Mouse (Mus musculus): ENCODE results near the gene 2310022A10Rik. TPM values are rescaled to one million over a fixed set of nuclear protein-coding genes. Genes with fewer than 3 reads are reported as not detected.
A peak's percentile ranks its signal among the peaks of the same experiment; 100 is the strongest.

Gene 2310022A10Rik
- polyA plus RNA-seq, 1 experiment from 2014 or later, result 35.1 TPM

DNA sequence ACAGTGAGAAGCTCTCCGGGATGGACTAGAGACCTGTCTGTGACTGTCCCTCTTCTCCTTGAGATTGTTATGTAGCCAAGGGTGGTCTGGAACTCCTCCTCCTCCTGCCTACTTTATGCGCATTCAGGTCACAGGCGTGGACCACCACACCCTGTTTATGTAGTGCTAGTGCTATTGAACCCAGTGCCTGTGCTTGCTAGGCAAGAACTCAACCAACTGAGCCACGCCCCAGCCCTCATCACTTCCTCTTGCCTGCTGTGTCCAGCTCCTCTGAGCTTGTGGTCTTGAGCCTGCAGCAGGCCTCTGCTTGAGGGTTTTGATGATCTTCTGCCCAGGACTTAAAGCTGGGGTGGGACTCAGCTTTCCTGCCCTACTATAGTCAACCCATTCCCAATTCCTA is 19.1 kb downstream of the 2310022A10Rik start:
- Histone ChIP-seq H3K9ac (ENCODE audit: low read depth, low read length) (no peak overlapping the region), H3K27me3 (replicated peaks; ENCODE audit: control insufficient read depth, insufficient read depth, low read length) (no peaks in the 10 kb centered on the region), H3K4me3 (ENCODE audit: low read depth, low read length) (no peak overlapping the region), H3K36me3 (ENCODE audit: control insufficient read depth, insufficient read depth, low read length) (peaks cover 46% of the 10 kb centered on the region), H3K4me2 (no peak overlapping the region), H3K27ac (ENCODE audit: low read depth, low read length) (no peak overlapping the region), H3K9me3 (ENCODE audit: control insufficient read depth, low read length) (no peaks in the 10 kb centered on the region), H3K4me1 (replicated peaks; ENCODE audit: control insufficient read depth, insufficient read depth, low read length) (no peaks in the 10 kb centered on the region)
- DNase-seq (ENCODE audit: low spot score) (no peak), ATAC-seq (replicated peaks; ENCODE audit: low FRiP score) (no peak)
- 88% methylated on average over 4 of the region's 4 CpGs for WGBS

DNA sequence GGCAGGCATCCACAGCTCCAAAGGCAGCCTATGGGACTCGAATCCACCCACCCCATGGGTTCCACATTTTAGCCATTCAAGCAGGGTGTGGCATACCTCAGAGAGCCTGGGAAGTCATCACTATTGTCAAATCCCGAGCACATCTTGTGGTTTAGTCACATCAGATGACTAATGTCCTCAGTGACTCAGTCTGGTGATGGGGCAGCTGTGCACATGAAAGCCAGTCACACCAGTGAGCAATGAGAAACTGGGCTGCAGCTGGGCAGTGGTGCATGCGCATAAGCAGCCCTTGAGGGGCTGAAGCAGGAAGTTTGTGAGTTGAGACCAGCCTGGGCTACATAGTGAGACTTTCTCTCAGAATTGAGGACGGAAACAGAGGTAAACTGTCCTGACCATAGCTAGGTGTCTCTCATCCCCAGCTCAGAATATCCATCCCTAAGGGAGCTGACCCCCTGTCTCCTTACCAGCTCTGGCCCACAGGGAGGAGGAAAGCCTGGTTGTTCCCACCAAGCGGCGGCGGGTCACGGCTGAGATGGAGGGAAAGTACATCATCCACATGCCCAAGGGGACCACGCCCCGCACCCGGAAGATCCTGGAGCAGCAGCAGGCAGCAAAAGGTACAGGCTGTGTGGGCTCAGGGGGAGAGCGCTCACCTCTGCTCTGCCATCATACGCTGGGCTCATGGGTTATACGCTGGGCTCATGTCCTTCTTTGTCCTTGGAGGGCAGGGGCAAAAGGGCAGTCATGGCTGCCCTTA is 21.3 kb downstream of the 2310022A10Rik start:
- DNase-seq (ENCODE audit: low spot score), result no peak

DNA sequence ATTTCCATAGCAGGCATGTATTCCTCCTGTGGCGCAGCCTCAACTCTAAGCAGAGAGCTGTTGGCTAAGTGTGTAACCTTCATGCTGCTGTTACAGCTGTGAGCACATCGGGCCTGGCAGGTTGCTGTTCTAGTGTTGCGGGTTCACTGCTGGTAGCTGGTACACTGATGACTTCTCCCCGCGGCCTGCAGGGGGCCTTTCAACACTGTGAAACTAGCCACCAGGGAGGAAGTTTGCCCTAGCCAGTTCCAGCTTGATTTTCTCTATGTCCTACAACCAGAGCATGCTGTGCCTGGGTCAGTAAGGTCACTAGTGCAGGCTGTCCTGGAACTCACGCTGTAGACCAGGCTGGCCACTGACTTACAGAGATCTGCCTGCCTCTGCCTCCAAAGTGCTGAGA is 23.9 kb downstream of the 2310022A10Rik start:
- H3K36me3 ChIP-seq (ENCODE audit: control insufficient read depth, insufficient read depth, low read length), result peaks cover 41% of the 10 kb centered on the region
- 65% methylated on average over 6 of the region's 6 CpGs for WGBS
- ATAC-seq (replicated peaks; ENCODE audit: low FRiP score), result peak; percentile 33; the same call in 1 of the 2 replicates

More for the DNA sequence above, 21.3 kb downstream of the 2310022A10Rik start:
- no peak for ATAC-seq (replicated peaks; ENCODE audit: low FRiP score)
- Histone ChIP-seq H3K4me2 (no peak overlapping the region), H3K9me3 (ENCODE audit: control insufficient read depth, low read length) (no peaks in the 10 kb centered on the region), H3K27me3 (replicated peaks; ENCODE audit: control insufficient read depth, insufficient read depth, low read length) (no peaks in the 10 kb centered on the region), H3K9ac (ENCODE audit: low read depth, low read length) (no peak overlapping the region), H3K36me3 (ENCODE audit: control insufficient read depth, insufficient read depth, low read length) (peaks cover 41% of the 10 kb centered on the region), H3K4me3 (ENCODE audit: low read depth, low read length) (no peak overlapping the region), H3K27ac (ENCODE audit: low read depth, low read length) (no peak overlapping the region), H3K4me1 (replicated peaks; ENCODE audit: control insufficient read depth, insufficient read depth, low read length) (no peaks in the 10 kb centered on the region)
- 91% methylated on average over 14 of the region's 14 CpGs for whole genome bisulfite sequencing

DNA sequence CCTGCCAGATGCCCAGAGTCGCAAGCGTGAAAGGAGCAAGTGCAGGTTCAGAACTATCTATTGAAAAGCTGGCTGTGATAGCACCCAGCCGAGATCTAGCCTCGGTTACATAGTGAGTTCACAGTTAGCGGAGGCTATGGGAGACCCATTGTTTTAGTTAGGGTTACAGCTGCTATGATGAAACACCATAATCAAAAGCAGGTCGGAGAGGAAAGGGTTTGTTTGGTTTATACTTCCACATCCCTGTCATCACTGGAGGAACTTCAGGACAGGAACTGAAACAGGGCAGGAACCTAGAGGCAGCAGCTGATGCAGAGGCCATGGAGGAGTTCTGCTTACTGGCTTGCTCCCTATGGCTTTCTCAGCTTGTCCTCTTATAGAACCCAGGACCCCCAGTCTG is 24.6 kb downstream of the 2310022A10Rik start:
- H3K9me3 ChIP-seq (ENCODE audit: control insufficient read depth, low read length), result no peaks in the 10 kb centered on the region
- H3K9ac ChIP-seq (ENCODE audit: low read depth, low read length), result no peak overlapping the region
- H3K27me3 ChIP-seq (replicated peaks; ENCODE audit: control insufficient read depth, insufficient read depth, low read length), result no peaks in the 10 kb centered on the region
- DNase-seq (ENCODE audit: low spot score), result no peak
- H3K4me2 ChIP-seq, result no peak overlapping the region
- no peak for ATAC-seq (replicated peaks; ENCODE audit: low FRiP score)
- H3K4me3 ChIP-seq (ENCODE audit: low read depth, low read length), result no peak overlapping the region
- 91% methylated on average over 6 of the region's 6 CpGs for WGBS
- peaks cover 35% of the 10 kb centered on the region for H3K36me3 ChIP-seq (ENCODE audit: control insufficient read depth, insufficient read depth, low read length)
- no peaks in the 10 kb centered on the region for H3K4me1 ChIP-seq (replicated peaks; ENCODE audit: control insufficient read depth, insufficient read depth, low read length)
- no peak overlapping the region for H3K27ac ChIP-seq (ENCODE audit: low read depth, low read length)

More for the DNA sequence above, 23.9 kb downstream of the 2310022A10Rik start:
- no peak overlapping the region for H3K9ac ChIP-seq (ENCODE audit: low read depth, low read length)
- H3K4me2 ChIP-seq, result no peak overlapping the region
- no peak for DNase-seq (ENCODE audit: low spot score)
- no peaks in the 10 kb centered on the region for H3K4me1 ChIP-seq (replicated peaks; ENCODE audit: control insufficient read depth, insufficient read depth, low read length)
- no peaks in the 10 kb centered on the region for H3K9me3 ChIP-seq (ENCODE audit: control insufficient read depth, low read length)
- no peaks in the 10 kb centered on the region for H3K27me3 ChIP-seq (replicated peaks; ENCODE audit: control insufficient read depth, insufficient read depth, low read length)
- H3K27ac ChIP-seq (ENCODE audit: low read depth, low read length), result no peak overlapping the region
- H3K4me3 ChIP-seq (ENCODE audit: low read depth, low read length), result no peak overlapping the region

DNA sequence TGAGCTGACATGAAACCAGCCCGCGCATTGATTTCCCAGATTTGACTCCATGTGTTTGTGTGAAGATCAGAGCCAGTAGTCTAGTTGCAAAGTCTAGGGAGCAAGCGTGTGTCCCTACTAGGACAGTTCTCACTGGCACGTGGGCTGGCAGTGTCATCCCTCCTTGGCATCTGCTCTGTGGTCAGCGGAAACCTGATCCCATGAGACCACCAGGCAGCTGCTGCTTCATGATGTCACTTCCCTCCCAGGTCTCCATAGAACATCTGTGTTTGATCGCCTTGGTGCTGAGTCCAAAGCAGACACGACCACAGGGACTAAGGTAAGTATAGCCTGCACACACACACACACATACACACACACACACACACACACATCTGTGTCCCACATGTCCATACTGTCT is 25.4 kb downstream of the 2310022A10Rik start:
- H3K4me2 ChIP-seq, result no peak overlapping the region
- no peak overlapping the region for H3K9ac ChIP-seq (ENCODE audit: low read depth, low read length)
- H3K4me1 ChIP-seq (replicated peaks; ENCODE audit: control insufficient read depth, insufficient read depth, low read length), result no peaks in the 10 kb centered on the region
- no peak overlapping the region for H3K27ac ChIP-seq (ENCODE audit: low read depth, low read length)
- no peak for ATAC-seq (replicated peaks; ENCODE audit: low FRiP score)
- no peaks in the 10 kb centered on the region for H3K27me3 ChIP-seq (replicated peaks; ENCODE audit: control insufficient read depth, insufficient read depth, low read length)
- peaks cover 35% of the 10 kb centered on the region for H3K36me3 ChIP-seq (ENCODE audit: control insufficient read depth, insufficient read depth, low read length)
- no peak overlapping the region for H3K4me3 ChIP-seq (ENCODE audit: low read depth, low read length)
- H3K9me3 ChIP-seq (ENCODE audit: control insufficient read depth, low read length), result no peaks in the 10 kb centered on the region
- WGBS, result 91% methylated on average over 7 of the region's 7 CpGs
- DNase-seq (ENCODE audit: low spot score), result no peak

DNA sequence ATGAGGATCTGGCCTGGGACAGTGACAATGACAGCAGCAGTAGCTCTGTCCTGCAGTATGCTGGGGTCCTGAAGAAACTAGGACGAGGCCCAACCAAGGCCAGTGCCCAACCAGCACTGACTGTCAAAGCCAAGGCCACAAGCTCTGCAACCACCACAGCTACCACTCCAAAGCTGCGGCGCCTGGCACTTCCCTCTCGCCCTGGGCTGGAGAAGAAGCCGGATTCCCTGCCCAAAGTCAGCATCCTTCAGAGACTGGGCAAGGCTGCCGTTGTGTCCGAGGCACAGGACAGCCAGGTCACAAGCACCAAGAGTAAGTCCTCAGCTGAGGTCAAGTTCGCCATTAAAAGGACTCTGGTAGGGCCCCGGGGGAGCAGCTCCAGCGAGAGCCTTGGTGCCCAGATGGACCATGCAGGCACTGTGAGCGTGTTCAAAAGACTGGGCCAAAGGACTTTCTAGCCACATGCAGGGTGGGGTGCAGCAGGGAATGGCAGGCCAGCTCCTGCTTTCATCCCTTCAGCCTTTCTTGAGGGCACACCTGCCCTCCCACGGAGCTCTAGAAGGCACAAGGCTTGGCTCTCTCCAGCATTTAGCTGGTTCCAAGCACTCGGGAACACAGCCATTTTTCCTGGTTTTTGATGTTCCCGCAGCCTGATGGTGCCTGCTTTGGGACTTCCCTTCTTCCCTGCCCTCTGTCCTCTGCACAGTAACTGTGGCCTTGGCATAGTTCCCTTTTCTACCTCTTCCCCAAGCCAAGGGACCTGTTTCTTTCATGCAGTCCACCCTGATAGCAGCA is 27.5 kb downstream of the 2310022A10Rik start:
- DNase-seq (ENCODE audit: low spot score), result no peak

DNA sequence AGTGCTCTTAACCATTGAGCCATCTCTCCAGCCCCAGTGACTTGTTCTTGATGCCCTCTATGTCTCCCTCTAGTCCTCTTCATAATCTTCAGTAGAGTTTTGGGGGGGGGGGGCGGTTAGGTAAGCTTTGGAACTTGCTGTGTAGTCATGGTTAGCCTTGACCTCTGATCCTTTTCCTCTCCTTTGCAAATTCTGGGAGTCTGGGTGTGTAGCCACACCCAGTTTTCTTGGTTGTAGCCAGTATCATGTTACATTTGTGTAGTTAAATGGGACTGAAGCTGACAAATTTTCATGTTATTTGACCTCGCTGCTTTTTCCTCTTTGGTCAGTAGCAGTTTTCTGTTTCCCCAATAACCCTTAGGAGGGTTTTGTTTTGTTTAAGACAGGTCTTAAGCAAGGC is 33.8 kb downstream of the 2310022A10Rik start:
- no peak overlapping the region for H3K4me3 ChIP-seq (ENCODE audit: low read depth, low read length)
- WGBS, result 75% methylated on average over 2 of the region's 2 CpGs

More for the DNA sequence above, 27.5 kb downstream of the 2310022A10Rik start:
- no peak for ATAC-seq (replicated peaks; ENCODE audit: low FRiP score)
- H3K27ac ChIP-seq (ENCODE audit: low read depth, low read length), result no peak overlapping the region
- no peaks in the 10 kb centered on the region for H3K27me3 ChIP-seq (replicated peaks; ENCODE audit: control insufficient read depth, insufficient read depth, low read length)
- peaks cover 26% of the 10 kb centered on the region for H3K36me3 ChIP-seq (ENCODE audit: control insufficient read depth, insufficient read depth, low read length)
- no peak overlapping the region for H3K4me2 ChIP-seq
- no peak overlapping the region for H3K4me3 ChIP-seq (ENCODE audit: low read depth, low read length)
- H3K9me3 ChIP-seq (ENCODE audit: control insufficient read depth, low read length), result no peaks in the 10 kb centered on the region
- no peaks in the 10 kb centered on the region for H3K4me1 ChIP-seq (replicated peaks; ENCODE audit: control insufficient read depth, insufficient read depth, low read length)
- no peak overlapping the region for H3K9ac ChIP-seq (ENCODE audit: low read depth, low read length)
- 87% methylated on average over 14 of the region's 14 CpGs for WGBS

DNA sequence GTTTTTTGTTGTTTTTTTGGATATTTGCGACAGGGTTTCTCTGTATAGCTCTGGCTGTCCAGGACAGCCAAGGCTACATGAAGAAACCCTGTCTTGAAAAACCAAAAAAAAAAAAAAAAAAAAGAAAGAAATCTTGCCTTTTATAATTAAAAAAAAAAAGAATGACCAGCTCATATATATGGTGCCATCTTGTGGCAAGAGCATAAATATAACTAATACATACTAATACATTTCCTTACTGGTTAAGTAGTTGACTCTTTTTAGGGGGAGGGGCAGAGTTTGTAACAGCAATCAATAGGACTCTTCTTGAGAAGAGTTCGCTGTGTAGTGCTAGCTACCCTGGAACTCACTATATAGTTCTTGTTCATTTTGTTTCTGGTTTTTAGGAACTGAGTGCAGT is 34.7 kb downstream of the 2310022A10Rik start:
- H3K27me3 ChIP-seq (replicated peaks; ENCODE audit: control insufficient read depth, insufficient read depth, low read length), result no peaks in the 10 kb centered on the region
- H3K4me2 ChIP-seq, result no peak overlapping the region
- H3K9me3 ChIP-seq (ENCODE audit: control insufficient read depth, low read length), result no peaks in the 10 kb centered on the region
- no peak overlapping the region for H3K27ac ChIP-seq (ENCODE audit: low read depth, low read length)
- no peak for DNase-seq (ENCODE audit: low spot score)
- H3K9ac ChIP-seq (ENCODE audit: low read depth, low read length), result no peak overlapping the region
- no peaks in the 10 kb centered on the region for H3K36me3 ChIP-seq (ENCODE audit: control insufficient read depth, insufficient read depth, low read length)
- no peak overlapping the region for H3K4me3 ChIP-seq (ENCODE audit: low read depth, low read length)
- ATAC-seq (replicated peaks; ENCODE audit: low FRiP score), result no peak
- 86% methylated on average over 2 of the region's 2 CpGs for WGBS
- H3K4me1 ChIP-seq (replicated peaks; ENCODE audit: control insufficient read depth, insufficient read depth, low read length), result peaks cover 1% of the 10 kb centered on the region

More for the DNA sequence above, 33.8 kb downstream of the 2310022A10Rik start:
- no peak for DNase-seq (ENCODE audit: low spot score)
- no peaks in the 10 kb centered on the region for H3K27me3 ChIP-seq (replicated peaks; ENCODE audit: control insufficient read depth, insufficient read depth, low read length)
- no peak for ATAC-seq (replicated peaks; ENCODE audit: low FRiP score)
- H3K36me3 ChIP-seq (ENCODE audit: control insufficient read depth, insufficient read depth, low read length), result no peaks in the 10 kb centered on the region; the same call in 1 of the 2 replicates
- no peak overlapping the region for H3K4me2 ChIP-seq
- H3K27ac ChIP-seq (ENCODE audit: low read depth, low read length), result no peak overlapping the region
- no peaks in the 10 kb centered on the region for H3K4me1 ChIP-seq (replicated peaks; ENCODE audit: control insufficient read depth, insufficient read depth, low read length)
- H3K9ac ChIP-seq (ENCODE audit: low read depth, low read length), result no peak overlapping the region
- no peaks in the 10 kb centered on the region for H3K9me3 ChIP-seq (ENCODE audit: control insufficient read depth, low read length)
